Mouse (Mus musculus): ENCODE measurements around the gene St3gal6.
"Not testable (repeated sequence)": the region's sequence is repeated elsewhere in the genome, so short reads cannot be mapped to it uniquely, and the experiment has no call there.

St3gal6 gene

DNA sequence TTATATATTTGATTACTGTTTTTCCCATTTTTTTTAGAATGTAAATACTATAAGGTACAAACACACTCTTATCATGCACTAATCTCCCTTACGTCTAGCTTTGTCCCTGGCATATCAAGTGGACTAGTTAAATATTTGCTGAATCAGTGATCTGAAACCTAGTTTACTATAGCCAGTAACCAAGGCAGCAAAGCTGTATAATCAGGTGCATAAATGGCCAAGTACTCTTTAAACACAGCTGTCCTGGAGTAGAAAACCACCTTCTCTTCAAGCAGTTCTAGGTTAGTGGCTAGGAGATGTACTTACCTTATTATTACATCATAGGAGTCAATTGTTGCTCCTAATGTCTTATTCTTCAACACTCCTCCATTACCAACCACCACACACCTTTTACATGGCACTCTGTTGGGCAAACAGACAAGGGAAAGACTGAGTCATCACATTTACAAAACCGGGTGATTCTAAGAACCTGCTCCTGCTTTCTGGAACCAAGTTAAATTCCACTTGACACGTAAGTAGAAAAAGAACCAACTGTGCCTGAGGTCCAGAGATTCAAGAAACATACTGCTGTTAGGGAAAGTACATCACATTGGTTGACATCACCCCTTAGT is 48.4 kb downstream of the St3gal6 start:
- DNase-seq (ENCODE audit: low spot score): no peak

DNA sequence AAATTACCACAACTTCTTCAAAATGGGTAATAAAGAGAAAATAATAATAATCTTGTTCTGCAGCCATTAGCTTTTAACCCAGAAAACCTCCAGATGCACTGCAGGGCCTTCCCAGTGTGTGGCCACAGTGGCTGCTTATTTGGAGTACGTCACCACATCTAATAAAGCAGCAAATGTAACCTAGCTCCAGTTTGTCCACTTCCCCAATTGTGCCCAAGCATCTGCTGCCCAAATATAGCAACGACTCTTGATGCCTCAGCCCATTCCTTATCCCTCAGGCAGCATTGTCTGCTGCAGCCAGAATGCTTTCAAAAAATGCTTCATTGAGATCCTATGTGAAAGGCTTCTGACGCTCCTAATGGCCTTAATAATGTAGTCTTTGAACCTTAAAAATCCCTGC is 49.2 kb downstream of the St3gal6 start:
- no peak for DNase-seq (ENCODE audit: low spot score)

DNA sequence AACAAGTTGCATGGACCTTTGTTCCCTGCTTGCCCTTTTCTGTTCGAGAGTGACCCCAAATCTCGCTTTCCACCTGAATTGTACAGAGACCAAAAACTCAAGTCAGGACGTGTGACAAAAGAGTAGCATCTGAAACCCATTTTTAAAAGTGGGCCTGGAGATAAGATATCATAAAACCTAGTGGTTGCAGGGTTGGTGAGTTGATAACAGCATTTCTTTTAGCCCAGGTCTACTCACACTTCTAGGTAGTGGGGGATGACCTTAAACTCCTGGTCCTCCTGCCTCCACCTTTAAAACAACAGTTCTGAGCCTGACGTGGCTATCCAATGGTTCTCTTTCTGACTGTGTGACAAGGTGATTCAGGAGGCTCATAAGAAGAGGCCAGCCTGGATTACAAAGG is 53.2 kb downstream of the St3gal6 start:
- DNase-seq (ENCODE audit: low spot score): no peak

DNA sequence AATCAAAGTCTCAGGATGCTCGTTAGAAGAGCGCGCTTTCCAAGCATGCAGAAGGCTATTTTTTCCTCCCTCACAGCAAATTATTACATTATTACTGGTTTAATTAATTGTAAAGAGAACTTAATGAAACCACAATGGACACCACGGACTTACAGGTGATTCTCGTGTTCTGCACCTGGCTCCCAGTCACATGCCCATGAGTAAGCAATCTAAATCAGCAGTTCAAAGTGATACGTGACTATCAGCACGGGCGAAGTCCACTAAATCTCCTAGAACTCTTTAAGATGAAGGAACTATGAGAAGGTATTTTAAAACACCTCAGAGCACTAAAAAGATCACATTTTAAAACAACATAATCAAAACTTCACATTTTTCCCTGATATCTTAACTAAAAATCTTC is 54.0 kb downstream of the St3gal6 start:
- no peak for DNase-seq (ENCODE audit: low spot score)

DNA sequence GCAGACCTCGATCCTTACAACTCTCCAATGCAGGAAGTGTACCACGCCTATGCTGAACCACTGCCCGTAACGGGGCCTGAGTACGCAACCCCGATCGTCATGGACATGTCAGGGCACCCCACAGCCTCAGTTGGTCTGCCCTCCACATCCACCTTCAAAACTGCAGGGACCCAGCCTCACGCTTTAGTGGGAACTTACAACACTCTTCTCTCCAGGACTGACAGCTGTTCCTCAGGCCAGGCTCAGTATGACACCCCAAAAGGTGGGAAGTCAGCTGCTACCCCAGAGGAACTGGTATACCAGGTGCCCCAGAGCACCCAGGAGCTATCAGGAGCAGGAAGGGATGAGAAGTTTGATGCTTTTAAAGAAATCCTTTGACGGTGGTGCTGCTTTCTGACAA is 58.6 kb downstream of the St3gal6 start:
- no peak for DNase-seq (ENCODE audit: low spot score)

DNA sequence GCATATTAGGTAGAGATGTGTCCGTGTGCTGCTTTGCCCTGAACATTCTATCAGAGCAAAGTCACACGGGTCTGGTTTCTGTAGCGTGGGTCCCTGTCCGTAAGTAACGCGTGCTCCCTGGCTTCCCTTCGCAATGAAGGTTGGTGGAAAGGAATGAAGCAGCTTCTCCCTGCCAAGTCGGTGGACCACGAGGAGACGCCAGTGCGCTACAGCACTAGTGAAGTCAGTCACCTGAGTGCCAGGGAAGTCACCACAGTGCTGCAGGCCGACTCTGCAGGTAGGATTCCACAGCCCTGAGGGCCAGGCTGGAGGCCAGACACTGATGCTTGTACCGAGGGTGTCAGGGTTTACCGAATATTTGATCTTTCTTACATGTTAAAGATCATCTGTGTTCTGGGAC is 60.0 kb downstream of the St3gal6 start:
- DNase-seq (ENCODE audit: low spot score): no peak

DNA sequence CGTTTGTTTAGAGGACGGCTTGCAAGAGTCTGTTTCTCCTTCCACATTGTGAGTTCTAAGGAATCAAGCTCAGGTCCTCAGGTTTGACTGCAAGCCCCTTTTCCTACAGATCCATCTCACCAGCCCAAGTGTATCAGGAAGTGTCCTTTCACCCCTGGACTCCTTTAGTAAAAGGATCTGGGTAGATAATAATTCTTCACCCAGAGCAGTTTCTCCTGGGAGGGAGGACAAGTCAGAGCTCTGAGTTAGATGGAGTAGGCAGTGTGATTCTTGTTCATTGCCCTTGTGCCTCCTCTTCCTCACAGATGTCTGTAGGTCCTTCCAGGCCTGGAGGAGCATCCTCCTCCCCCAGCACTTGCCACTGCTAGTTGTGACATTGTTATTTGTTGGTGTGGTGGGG is 61.5 kb downstream of the St3gal6 start:
- DNase-seq (ENCODE audit: low spot score): no peak

DNA sequence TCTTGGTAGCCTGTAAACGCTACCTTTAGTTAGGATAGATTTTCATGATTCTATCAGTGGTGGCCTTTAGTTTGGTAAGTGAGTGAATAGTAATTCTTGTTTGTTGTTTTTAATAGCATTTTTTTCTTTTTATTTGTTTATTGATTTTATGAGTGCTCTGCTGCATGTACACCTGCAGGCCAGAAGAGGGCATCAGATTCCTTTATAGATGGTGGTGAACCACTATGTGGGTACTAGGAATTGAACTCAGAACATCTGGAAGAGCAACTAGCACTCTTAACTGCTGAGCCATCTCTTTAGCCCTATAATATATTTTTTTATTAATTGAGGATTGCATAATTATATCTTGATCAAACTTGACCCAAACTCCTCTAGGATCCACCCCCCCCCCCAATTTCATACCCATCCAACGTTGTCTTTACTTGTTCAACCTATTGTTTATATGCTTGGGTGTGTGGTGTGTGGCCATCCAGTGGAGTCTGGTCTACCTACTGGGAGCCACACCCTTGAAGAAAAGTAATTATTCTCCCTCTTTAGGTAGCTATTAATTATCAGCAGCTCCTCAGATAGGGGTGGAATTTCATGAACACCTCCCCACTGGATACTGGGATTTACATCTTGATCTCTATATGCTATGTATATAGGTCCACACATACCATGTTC is 62.1 kb downstream of the St3gal6 start:
- DNase-seq (ENCODE audit: low spot score): no peak

DNA sequence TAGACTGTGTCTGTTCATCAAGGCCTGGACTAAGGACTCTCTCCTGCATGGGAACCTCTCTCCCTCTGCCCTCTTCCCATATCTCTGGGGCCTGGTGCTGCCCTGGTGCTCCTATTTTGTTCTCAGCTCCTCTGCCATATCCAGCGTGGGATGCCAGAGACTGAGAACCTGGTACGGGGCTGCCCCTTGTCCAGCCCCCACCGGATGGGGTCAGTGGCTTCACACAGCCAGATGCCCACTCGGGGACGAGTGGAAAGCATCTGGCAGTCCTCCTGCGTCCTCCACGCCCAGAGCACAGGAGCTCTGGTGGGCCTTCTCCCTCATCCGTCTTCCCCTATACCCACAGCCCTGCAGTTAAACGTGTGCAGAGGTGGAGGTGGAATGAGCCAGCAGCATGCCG is 63.7 kb downstream of the St3gal6 start:
- DNase-seq (ENCODE audit: low spot score): no peak

DNA sequence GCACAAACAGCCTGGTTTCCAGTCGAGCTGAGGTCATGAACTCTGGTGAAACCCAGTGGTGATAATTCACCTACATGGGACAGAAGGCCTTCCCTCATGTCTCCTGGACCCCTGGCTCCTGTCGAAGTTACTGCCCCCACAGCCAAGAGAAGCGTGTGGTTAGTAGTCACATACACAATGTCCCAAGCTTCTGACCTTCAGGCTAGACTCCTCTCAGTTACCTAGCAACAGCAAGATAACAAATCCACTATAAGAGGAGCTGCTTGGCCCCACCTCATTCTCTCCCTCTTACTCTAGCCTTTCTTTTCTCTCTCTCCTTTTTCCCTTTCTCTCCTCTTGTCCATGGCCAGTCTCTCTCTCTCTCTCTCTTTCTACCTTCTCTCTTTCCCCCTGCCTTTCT is 64.1 kb downstream of the St3gal6 start:
- DNase-seq (ENCODE audit: low spot score): not testable (repeated sequence)

DNA sequence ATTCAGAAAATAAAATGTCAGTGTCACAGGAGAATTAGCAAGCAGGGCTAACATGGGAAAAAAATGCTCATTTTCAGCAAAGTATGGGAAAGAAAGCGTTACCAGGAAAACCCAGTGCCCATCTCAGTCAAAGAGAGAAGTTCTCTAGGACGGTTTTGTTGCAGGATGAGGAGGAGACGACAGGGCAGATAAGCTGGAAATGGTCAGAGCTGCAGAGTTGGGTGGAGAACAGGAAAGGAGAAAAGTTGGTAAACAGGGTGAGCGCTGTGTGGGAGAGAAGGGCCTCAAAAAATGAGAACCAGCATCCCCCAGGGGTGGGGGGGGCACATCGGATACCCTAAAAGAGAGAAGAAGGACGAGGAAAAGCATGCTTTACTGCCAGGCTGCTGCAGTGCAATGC is 67.1 kb downstream of the St3gal6 start:
- DNase-seq (ENCODE audit: low spot score): no peak

DNA sequence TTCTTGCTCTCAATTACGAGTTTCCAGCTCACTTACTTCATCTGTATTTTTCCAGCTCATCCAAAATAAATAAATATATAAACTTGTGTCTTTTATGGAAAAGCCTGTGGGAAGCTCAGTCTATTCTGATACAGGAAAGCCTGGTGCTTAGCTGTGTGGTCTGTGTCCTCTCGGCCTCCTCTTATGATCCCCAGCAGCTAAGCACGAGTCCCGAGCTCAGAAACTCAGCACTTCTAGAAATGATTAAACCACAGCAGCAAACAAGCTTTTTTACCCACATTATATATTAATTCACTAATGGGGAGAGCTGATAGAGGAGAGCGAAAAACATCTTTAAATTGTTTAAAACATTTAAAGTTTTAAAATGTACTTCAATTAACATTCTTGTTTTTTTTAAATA is 67.6 kb downstream of the St3gal6 start:
- DNase-seq (ENCODE audit: low spot score): no peak

DNA sequence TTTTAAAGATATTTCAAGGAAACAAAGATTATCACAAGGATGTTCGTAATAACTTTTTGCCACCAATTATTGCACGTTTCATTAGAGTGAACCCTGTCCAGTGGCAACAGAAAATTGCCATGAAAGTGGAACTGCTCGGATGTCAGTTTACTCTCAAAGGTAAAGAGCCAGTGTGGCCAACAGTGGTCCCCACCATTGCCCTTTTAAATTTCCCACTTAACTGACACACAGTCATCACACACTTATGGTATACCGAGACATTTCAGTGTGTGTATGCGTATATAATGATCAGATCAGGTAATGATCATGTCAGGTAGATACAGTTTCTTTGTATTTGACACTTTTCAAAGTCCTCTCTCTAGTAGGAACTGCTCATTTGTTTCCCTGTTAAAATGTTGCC is 68.9 kb downstream of the St3gal6 start:
- no peak for DNase-seq (ENCODE audit: low spot score)

DNA sequence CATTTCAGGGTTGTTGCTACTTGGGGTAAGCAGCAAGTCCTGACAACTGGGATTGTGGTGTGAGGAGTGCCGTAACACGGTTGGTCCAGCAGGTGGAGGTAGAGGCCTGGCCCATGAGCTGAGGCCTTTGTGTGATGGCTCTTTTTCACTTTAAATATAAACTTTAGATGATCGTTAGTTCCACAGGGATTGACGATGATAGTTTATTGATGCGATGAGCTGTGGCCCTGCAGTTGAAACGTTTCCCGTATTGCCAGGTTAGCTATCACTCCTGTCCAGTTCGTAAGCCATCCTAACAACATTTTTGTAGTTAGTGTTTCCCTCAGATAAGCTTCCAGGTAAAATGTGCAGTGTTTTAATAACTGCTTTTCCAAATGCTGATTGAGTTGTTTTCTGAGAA is 69.4 kb downstream of the St3gal6 start:
- DNase-seq (ENCODE audit: low spot score): peak; percentile 76

DNA sequence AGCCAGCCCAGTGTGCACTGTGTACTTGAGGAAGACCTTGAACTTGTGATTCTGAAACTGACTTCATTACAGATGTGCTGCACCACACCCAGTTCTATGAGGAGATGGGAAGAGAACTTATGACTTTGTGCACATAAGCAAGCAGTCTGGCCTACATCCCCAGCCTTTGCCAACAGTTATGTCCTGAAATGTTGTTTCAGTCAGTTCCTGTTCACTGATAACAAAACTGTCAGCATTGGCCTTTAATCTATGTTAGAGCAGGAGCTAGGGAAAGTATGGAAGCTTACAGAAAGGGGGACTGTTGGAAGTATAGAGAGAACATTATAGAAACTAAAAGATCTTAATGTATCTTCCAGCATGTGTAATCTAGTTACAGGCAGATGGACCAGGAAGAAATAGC is 70.2 kb downstream of the St3gal6 start:
- no peak for DNase-seq (ENCODE audit: low spot score)

DNA sequence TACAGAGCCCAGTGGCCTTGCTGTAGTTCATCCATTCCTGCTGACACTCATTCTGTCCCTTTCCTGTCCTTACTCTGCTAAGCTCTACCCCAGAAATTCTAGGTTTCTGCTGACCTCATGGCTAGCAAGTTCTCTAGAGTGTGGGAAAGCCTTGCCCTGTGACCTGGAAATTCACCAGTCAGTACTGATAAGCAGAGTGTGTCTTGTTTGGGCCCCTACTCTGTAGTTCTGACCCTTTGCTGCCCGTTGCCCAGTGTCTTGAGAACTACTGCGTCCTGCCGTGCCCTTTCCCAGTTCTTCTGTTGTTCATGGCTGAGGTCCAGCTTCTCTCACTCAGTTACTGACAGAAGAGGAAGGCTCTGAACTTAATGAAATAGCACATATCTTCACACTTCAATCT is 70.9 kb downstream of the St3gal6 start:
- DNase-seq (ENCODE audit: low spot score): no peak

DNA sequence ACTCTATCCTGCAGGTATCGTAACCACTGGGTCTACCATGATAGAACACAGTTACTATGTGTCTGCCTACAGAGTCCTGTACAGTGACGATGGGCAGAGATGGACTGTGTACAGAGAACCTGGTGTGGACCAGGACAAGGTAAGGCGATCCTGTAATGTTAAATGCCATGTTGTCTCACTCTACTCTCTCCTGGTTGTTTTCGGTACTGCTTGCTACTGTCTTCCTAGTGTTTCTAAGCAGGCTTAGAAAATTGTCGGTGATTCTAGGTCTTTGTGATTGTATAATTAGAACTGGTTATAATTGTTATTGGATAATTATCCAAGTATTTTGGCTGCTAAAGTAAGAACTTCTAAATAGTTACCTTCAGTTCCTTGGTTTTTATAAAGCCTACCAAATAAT is 72.4 kb downstream of the St3gal6 start:
- no peak for DNase-seq (ENCODE audit: low spot score)

DNA sequence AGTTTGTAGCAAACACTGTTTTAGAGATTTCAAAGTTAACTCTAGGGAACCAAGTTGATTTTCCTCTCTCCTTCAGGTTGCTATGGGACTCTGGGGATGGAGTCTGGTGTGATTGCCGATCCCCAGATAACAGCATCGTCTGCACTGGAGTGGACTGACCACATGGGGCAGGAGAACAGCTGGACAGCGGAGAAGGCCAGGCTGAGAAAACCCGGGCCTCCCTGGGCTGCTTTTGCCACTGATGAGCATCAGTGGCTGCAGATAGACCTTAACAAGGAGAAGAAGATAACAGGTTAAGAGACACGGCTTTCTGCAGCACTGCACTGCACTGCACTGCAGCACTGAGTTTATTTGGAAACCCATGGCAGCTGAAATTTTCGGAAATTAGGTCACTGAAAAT is 73.4 kb downstream of the St3gal6 start:
- DNase-seq (ENCODE audit: low spot score): no peak

DNA sequence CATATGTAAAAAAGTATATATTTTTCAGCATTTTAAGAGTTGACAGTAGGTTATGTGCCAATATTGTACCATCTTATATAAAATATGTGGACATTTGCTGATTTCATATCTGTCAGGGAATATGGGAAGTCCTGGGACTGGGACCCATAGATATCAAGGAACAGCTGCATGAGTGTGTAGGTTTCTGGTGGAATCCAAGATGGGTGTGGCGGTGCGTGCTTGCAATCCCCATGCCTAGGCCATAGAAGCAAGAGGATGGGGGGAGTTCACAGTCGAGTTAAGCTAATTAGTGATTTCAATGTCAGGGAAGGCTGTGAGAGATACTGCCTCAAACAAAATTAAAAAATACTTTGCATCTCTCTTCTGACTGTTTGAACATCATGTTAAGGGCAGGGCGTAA is 75.0 kb downstream of the St3gal6 start:
- no peak for DNase-seq (ENCODE audit: low spot score)

DNA sequence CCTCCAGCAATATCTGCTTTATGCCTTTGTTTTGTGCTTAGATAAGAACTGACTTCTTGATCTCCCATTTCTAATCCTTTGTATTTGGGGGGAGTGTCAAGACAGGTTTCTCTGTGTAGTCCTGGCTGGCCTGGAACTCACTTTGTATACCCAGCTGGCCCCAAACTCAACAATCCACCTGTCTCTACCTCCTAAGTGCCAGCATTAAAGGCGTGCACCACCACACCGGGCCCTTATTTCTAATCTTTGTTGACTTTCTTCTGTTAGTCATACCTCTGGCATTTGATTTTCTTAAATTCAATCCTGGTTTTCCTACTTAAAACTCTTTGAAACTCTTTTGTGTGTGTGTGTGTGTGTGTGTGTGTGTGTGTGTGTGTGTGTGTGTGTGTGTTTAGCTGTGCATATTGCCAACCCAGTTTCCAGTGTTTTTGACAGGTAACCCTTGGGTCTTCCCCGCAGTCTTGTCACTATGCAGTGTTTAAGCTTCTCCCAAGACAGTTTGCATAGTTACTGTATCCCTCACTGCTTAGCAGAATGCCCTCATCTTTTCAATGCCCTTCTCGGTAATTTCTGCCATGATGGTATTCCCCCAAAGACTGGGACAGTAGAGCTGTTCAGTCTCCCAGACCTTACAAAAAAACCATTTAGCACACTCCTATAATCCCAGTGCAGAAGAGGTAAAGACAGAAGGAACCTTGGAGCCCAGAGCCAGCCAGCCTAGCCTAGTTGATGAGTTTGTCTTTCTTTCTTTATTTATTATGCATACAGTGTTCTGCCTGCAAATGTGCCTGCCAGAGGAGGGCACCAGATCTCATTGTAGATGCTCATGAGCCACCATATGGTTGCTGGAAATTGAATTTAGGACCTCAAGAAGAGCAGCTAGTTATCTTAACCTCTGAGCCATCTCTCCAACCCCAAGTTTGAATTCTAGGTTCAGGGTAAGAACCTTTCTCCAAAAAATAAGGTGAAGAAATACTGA is 77.5 kb downstream of the St3gal6 start:
- no peak for DNase-seq (ENCODE audit: low spot score)

DNA sequence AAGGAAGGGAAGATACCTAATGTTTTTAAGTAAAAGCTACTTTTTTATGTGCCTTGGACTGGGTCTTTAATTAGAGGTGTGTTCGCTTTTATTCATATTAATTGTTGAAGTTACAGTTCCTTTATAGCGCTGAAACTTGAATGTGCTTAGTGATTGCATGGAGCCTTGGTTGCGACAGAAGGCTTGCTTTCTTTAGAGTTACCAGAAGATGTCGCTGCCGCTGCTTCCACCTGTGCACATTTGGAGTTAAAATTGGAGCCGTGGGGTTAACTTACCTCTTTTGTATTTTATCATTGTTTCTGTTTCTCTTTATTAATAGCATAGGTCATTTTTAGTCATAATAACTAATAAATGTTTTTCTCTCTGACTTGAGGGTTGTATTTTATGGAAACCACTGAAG is 79.3 kb downstream of the St3gal6 start:
- DNase-seq (ENCODE audit: low spot score): no peak

DNA sequence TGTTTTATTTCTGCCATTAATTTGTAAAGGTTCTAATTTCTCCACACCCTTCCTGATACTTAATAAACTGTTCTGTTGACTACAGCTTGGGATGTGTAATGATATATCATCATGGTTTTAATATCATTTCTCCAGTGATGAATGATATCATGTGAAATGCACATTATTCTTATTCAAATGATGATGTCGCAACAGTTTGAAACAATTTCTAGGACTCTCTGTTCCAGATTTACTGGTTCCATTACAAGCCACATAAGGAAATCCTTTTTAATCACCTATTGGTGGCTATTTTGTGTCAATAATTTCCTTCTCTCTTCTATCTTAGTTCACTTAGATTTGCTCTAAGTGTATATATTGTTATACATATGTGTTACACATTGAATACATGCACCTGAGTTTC is 91.7 kb downstream of the St3gal6 start:
- DNase-seq (ENCODE audit: low spot score): no peak

DNA sequence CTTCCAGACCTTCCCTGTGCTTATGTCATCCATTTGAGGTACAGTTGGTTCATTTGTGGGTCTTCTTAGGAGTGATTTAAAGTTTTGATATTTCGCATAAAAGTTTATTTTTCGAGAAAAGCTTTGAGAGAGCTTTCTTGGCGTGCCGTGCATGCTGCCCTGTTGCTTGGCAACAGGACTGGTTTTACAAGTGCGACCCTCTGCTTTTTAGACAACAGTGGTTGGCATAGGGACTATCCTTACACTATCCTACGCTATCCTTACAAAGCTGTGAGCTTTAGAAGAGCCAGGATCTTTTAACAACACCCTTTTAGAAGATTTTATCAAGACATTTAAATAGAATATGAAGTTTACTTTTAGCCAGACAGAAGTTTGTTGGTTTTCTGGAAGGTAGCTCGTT is 93.8 kb downstream of the St3gal6 start:
- DNase-seq (ENCODE audit: low spot score): no peak
